Mouse (Mus musculus): ENCODE data around the gene Zfp553.

The Zfp553 gene

DNA sequence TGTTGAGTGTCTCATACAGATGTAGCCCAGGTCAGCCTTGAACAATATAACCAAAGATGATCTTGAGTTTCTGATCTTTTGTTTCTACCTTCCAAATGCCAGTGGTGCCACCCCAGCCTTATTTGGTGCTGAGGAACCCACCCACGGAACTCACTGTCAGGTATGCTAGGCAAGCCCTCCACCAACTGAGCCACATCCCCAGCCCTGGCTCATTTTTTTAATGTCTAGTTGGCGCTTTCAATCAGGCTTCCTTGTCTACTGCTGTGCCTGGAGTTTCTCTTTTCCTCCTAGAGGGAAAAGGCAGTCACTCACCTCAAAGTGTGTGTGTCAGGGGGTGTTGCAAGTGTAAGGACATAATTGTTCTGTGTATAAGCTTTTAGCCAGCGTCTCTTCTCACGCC is 38.2 kb downstream of the Zfp553 start:
- no peak for DNase-seq (ENCODE audit: low spot score)

DNA sequence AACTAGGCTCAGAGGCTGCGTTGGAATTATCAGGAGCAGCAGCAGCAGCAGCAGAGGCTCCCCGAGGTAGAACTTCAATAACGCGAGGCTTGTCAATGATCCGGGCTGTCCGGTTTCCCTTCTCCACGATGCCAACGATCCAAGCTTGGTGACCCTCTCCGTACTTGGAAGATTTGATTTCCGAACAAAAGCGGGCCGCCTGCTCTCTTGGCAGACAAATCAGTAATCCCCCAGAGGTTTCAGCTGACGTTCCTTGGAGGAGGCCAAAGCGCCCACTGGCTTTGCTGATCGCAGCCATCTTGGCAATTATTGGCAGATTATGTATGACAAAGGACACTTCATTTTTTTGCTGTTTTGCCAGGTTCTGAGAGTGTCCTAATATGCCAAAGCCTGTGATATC is 39.7 kb downstream of the Zfp553 start:
- no peak for DNase-seq (ENCODE audit: low spot score)

DNA sequence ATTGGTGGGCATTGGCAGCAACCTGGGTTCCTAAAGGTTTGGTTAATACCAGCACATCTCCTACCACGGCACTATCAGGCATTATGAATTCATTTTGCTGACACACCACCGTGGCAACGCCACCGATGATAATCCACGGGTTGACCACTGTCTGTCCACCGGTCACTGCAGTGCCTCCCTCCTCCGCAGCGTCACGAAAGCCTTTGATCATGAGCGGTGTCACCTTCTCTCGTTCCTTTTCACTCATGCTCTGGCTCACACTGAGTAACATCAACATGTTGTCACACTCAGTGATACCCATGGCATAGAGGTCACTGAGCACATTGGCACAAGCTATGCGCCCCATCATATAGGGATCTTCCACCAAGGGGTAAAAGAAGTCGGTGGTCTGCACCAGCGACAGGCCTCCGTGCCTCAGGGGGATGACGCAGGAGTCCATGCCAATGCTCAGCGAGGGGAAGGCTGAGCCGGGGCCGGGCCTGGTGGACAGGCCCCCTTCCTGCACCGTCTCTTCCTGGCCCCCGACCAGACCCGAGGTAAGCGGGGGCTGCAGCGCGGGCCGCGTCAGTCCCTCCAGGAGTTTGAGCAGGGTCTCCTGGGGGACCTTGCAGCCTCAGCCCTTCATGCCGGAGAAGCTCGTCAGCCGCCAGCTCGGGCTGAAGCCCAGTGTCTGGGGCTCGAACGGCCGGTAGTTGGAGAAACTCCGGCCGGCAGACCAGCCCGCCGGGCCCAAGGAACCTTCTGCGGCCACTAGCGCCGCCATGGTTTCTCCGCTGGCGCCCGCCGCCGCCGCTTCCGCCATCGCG is 40.5 kb downstream of the Zfp553 start:
- DNase-seq (ENCODE audit: low spot score), result no peak

DNA sequence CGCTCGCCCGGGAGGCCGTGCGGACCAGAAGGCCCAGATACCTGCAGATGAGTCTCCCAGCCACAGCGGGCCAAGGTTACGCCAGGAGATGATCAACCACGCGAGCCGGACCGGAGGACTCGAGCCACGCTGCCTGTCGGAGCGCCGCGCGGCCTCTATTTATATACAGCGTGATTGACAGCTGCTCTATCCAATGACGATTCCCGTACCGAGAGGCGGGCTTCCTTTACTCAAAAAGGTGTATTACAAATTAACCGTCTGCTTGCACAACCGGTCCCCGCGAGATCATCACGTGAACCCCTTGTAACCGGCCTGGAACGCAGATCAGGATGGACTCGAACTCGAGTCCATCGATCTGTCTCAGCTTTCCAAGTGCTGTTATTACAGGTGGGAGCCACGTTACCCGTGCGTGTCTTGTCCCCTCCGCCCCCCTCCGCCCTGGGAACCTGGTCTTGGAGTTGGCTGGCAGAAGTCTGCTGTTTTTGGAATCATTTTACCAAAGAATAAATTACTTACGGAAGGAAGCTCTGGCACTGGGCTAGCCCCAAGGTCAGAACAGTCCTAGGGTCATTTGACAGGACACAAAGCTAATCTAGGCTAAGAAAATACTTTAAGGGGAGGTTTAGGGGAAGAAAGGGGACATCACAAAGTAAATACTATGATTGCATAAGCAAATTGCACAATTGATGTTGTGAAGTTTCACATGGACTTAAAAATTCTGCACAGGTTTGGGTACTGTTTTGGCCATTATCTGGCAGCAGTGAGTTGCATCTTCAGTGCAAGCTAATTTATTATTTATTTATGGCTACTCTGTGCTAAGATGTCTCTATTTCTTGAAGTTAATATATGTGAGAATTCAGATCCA is 41.3 kb downstream of the Zfp553 start, which contains the start of gene Sephs2:
TSS of gene Sephs2 (minus strand) at position 131 of the 865 bp plus-strand sequence.
- peak; percentile 95 for DNase-seq (ENCODE audit: low spot score)

DNA sequence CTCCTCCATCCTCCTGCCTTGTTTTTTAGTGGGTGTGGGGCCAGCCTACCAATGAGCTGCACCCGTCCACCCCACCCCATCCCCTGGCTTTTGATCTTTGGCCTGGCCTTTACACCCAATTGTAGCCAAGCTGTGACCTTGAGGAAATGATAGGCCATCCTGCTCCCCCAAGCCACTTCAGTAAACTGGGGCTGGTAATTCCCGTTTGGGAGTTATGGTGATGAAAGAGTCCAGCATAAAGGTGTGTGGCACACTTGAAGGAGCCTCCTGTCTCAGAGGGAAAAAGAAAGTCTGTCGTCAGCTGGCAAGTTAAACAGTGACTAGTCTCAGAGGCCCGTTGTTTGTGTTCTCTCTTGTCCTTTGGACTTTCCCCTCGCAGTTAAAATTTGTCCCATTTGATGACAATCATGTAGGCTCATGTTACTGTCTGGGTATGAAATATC is 43.7 kb downstream of the Zfp553 start:
- peak; percentile 81 for DNase-seq (ENCODE audit: low spot score)

DNA sequence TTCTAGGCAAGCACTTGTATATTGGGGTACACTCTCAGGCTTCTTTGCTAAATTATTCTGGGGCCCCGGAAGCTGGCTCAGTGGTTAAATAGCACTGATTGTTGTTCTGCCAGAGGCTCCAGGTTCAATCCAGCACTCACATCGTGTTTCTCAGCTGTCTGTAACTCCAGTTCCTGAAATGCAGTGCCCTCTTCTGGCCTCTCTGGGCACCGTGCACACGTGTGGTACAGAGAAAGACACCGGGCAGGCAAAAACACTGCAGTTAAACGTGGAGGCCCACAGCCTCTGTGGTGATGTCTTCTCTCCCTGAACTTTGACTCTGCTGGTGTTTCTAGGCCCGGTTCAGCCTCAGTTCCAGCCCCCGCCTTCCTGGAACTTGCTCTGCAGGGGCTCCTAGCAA is 45.5 kb downstream of the Zfp553 start:
- DNase-seq (ENCODE audit: low spot score), result peak; percentile 40

DNA sequence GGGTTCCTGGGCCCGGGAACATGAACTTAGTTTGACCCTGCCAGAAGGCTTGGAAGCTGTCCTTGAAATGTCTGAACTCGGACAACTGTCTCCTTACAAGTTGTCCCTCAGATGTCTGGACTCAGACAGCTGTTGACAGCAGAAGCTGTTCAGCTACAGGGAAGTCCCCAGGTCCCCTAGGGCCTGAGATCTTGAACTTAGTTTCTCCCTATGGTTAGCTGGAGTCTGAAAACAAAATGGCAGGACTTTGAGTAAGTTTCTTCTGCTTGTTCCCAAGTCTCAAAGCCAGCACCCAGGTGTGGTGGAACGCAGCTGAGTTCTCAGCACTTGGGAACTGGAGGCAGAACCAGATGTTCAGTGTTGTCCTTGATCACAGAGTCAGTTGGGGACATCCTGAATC is 47.2 kb downstream of the Zfp553 start:
- DNase-seq (ENCODE audit: low spot score), result no peak

DNA sequence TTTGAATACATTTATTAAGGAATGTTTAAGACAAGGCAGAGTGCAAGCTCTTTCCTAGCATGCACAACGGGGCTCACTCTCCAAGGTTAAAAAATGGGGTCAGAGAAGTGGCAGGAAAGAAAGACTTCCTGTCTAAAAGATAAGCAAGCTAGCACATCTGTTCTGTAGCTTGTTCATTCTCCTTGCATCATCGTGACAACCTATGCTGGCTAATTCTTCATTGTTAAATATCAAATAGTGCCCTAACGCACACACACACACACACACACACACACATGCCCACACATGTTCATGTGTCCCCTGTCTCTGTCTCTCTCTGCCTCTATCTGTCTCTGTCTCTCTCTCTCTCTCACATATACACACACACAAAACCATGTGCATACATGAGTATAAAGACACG is 48.3 kb downstream of the Zfp553 start:
- DNase-seq (ENCODE audit: low spot score), result no peak

DNA sequence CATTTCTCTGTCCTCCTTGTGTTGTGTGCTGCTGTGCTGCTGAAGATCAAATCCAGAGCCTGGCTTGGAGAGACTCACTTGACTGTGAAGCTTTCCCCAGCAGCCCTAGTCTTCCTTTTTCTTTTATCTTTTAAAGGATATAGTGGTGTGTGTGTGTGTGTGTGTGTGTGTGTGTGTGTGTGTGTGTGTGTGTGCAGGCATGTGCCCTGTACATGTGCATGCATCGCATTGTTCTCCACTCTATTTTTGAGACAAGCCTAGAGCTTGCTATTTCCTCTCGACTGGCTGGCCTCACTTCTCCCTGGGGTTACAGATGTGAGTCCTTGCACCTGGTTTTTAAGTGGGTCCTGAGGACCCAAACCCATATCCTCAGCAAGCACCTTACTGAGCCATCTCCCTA is 49.3 kb downstream of the Zfp553 start:
- DNase-seq (ENCODE audit: low spot score), result no peak

DNA sequence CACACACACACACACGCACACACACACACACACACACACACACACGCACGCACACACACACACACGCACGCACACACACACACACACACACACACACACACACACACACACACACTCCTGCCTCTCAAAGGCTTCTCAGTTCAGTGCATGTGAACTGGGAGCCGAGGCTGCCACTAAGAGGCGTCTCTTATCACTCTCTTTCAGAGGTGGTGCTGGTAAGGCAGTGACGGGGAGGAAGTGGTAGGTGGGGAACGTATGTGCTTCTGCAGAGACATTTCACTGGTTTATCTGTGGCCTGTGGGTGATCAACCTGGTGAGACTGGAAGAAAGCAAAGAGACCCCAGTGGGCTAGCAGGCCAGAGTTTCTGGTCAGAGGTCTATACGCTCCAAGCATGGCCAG is 52.3 kb downstream of the Zfp553 start:
- no peak for DNase-seq (ENCODE audit: low spot score)

All from yolk sac, embryonic 10.5 days (tissue).